Mouse (Mus musculus) c-Kit-positive CD71-positive TER-119-negative erythroid progenitor cells, embryonic 14.5 days (primary cell): ENCODE measurements around the gene Nlrp1a.

Experiments
- DNase-seq: peaks from one replicate; pipeline ENCODE4 v3.0.0-alpha.2; 2013; ENCODE audit warnings: low read depth

Nlrp1a gene

GRCm38 (mm10) chr11:71144661-71145060 lies at the start of gene Nlrp1a:
Gene Nlrp1a (minus strand): TSS chr11:71144704.
- DNase-seq = no peak

- DNase-seq = no peak
Observed at GRCm38 (mm10) chr11:71169633-71170032, 25.1 kb upstream of the Nlrp1a start.

DNA sequence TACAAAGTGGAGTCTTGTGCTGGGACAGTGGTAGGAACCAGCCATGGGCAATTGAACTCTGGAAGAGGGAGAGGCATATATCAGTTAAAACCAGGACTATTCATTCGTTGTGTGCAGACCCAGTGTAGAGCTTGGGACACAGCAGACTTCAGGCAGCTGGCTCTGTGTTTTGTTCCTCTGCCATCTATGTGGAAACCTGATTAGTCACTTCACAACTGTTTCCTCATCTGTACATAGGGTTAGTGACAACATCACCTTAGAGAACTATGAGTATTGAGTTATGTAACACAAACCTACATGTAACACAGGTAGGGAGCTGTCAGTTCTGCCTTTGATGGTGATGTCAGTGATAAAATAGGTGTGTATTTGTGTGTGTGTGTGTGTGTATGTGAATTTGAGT lies 19.6 kb upstream of the Nlrp1a start:
- no peak for DNase-seq

GRCm38 (mm10) chr11:71159439-71160136 lies 15.1 kb upstream of the Nlrp1a start:
- no peak for DNase-seq

DNA sequence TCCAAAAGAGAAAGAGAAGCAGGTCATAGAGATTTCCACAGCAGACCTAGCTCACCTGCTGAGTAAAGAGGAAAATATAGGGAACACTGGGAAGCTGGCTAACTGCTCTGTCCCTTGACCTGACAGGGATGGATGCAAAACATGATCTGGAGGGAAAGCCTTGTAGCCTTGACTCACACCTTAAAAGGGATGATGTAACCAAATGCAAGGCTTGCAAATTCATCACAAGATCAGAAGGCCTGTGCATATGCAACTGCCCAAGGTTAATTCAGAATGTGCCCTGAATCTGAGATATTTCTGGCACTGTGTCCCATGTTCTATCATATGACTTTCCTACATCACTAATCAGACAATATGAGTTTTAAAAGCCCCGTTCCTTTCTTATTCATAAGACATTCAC lies 10.8 kb upstream of the Nlrp1a start:
- no peak for DNase-seq

DNA sequence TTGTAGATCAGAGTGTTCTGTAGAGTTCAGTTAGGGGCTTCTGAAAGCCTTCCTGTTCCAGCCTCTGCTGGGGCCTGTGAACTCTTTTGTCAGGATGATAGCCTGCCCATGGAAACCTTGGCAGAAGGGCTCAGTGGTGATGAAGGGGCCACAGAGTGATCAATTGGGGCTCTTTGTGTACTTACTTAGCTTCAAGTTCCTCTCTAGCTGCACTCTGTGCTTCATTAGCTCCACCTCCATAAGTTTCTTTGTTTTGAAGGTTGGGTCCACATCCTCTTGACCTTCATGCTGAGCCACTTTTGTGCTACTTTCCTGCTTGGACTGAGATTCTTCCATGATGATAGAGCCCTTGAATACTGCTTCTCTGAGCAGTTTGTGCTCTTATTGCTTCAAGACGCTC lies 2.5 kb downstream of the Nlrp1a start:
- DNase-seq = no peak

DNA sequence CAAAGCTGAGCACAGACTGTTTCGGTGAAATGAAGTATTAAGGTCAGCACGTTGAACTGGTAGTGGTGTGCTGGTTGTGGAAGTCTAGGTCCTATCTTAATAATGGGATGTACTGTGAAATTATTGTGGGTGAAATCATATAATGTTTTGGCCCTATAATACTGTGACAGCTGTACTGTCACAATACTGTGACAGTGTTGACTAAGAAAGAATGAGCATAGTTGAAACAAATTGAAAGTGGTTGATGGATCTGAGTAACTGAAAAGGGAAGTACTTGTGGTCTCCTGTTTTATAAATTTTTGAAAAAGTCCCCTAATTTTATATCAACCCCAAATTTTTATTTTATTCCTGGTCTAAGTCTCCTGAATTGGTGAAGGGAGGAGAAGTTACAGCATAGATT lies 37.4 kb downstream of the Nlrp1a start:
- DNase-seq = no peak

DNA sequence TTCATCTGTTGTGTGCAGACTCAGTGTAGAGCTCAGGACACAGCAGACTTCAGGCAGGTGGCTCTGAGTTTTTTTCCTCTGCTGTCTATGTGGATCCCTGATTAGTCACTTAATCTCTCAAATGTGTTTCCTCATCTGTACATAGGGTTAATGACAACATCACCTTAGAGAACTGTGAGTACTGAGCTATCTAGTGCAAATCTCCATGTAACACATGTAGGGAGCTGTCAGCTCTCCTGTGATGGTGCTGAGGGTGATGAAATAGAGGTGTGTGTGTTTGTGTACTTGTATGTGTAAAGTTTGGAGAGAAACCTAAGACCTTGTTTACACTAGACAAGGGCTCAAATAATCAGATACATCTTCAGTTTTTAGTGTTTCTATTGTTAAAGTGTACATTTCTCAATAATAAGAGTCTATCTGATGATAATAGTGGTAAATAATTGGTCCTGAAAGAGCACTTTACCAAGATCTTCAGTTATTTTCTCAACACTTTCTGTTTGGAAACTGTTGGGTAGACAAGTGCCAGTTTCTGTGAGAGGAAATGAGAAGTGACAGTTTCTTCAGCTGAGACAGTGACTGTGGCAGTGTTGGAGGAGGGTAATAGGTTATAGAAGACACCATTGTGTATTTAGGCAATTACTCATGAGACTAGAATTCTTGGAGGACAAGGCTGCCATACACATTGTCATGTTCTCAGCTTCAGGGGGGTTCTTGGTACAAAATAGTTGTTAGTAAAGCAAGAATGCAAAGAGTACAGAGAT lies 38.1 kb downstream of the Nlrp1a start:
- DNase-seq = no peak

DNA sequence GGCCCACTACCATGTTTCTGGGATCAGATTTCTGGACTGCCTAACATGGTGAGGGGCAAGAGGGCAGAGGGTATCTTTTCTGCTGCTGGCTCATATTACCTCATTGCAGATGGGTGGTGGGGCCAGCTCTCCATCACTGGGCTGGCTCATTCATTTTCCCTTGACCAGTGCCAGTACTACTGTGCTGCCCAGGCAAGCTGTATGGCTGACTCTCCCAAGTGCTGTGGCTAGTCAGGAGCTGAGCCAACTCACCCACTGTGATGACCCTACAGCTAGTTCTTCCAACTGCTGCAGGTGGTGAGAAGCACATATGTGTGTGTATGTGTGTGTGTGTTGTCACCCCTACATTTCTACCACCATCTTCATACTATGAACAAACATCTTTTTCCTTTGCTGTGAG lies 40.6 kb downstream of the Nlrp1a start:
- DNase-seq = no peak

DNA sequence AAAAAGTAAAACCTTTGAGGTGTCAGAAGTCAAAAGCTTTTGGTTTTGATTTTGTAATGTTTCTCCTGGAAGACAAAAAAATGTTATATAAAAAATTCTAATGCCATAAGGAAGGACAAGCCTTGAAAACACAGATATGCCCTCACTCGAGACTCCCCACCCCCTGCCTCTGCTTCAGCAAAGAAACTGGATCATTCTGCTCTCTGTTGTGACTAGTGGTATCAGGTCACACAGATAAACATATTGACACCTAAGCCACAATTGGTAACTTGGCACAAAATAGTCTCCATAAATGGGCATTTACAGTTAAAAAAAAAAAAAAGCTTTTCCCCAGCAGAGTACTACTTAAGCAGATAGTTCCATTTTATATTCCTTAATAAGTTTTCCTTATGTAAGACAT lies 68.2 kb downstream of the Nlrp1a start:
- DNase-seq = no peak

- no peak for DNase-seq
Observed at GRCm38 (mm10) chr11:71052554-71052953, 92.0 kb downstream of the Nlrp1a start.
